Mouse (Mus musculus): ENCODE results near the gene Hs1bp3. TPM values are rescaled to one million over a fixed set of nuclear protein-coding genes. Genes with fewer than 3 reads are reported as not detected.

Hs1bp3 gene
- polyA plus RNA-seq, 1 experiment from 2014 or later: 15.7 TPM

DNA sequence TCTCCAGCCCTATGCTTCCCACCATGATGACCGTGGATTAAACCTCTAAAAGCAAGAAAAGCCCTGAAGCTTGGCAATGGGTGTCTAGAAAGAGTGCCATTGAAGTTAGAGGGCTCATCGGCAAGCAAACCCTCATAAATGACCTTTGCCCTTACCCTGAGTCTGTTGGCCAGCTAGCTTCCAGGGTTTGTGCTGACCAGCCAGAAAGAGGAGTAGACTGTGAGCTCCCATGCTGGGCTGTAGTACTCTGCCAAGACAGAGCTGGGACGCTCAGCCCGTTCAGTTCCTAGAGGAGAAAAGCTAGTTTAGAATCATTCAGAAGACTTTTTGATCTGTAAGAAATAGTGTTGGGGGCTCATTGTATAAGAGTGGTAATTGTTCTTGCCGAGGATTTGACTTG, 60.5 kb downstream of the Hs1bp3 start:
- 87% methylated on average over 5 of the region's 5 CpGs for WGBS
- H3K36me3 ChIP-seq (ENCODE audit: control insufficient read depth, insufficient read depth, low read length): no peaks in the 10 kb centered on the region
- no peaks in the 10 kb centered on the region for H3K27me3 ChIP-seq (ENCODE audit: control insufficient read depth, insufficient read depth, low read length)
- ATAC-seq (ENCODE audit: insufficient read depth, low FRiP score): no peak
- H3K9me3 ChIP-seq (replicated peaks; ENCODE audit: control insufficient read depth, low read length): no peaks in the 10 kb centered on the region
- no peak overlapping the region for H3K4me2 ChIP-seq (ENCODE audit: low read depth, low read length)
- no peak overlapping the region for H3K4me3 ChIP-seq (replicated peaks; ENCODE audit: low read length)
- H3K4me1 ChIP-seq (ENCODE audit: control insufficient read depth, insufficient read depth, low read length): no peaks in the 10 kb centered on the region
- H3K27ac ChIP-seq (ENCODE audit: low read length): no peak overlapping the region
- no peak overlapping the region for H3K9ac ChIP-seq (ENCODE audit: low read length)

DNA sequence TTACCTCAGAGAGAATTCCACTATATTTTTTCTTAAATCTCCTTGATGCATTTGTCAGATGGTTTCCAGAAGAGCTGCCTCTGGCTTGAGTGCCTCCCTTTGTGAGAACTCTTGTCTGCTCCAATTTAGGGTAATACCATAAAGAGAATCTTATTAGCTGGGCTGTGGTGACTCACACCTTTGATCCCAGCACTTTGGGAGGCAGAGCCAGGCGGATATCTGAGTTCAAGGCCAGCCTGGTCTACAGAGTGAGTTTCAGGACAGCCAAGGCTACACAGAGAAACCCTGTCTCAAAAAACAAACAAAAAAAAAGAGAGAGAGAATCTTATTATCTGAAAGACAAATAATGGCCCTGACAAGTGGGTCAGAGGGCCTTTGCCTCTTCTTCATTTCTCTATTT, 63.9 kb downstream of the Hs1bp3 start:
- Histone ChIP-seq H3K36me3 (ENCODE audit: control insufficient read depth, insufficient read depth, low read length) (no peaks in the 10 kb centered on the region), H3K9ac (ENCODE audit: low read length) (no peak overlapping the region), H3K27me3 (ENCODE audit: control insufficient read depth, insufficient read depth, low read length) (no peaks in the 10 kb centered on the region), H3K9me3 (replicated peaks; ENCODE audit: control insufficient read depth, low read length) (no peaks in the 10 kb centered on the region), H3K4me2 (ENCODE audit: low read depth, low read length) (no peak overlapping the region), H3K4me1 (ENCODE audit: control insufficient read depth, insufficient read depth, low read length) (peaks cover 5% of the 10 kb centered on the region; the same call in 1 of the 2 replicates), H3K4me3 (replicated peaks; ENCODE audit: low read length) (no peak overlapping the region), H3K27ac (ENCODE audit: low read length) (no peak overlapping the region)
- WGBS: 81% methylated on average over 1 of the region's 1 CpGs
- no peak for ATAC-seq (ENCODE audit: insufficient read depth, low FRiP score)

DNA sequence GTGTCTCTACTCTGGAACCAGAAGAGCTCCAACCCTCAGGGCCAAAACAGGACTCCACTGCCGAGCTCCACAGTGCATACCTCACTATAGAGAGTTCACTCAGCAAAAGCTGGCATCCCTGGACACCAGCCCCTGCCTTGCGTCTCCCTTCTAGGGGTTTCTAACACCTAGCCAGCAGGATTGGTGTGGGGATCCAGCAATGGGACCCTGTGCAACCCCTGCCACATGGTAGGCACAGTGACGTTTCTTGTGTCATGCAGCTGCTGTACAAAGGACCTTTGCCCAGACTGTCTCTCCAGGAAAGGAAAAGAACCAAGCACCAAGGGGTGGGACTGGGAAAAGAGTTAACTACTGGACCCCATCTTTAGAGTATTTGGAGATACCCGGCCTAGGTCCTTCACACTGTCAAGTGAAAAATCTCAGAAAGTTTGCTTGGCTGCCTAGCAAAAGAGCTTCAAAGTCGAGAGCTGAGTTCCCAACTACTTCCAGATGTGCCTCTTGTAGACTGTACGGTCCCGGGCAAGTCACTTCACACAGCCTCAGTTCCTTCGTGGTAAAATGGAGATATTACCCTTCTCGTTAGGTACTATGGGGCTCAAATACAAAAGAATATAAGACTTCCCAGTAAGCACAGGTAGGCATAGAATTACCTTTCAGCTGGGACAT, 64.9 kb downstream of the Hs1bp3 start:
- Histone ChIP-seq H3K27ac (ENCODE audit: low read length) (no peak overlapping the region), H3K27me3 (ENCODE audit: control insufficient read depth, insufficient read depth, low read length) (no peaks in the 10 kb centered on the region), H3K9ac (ENCODE audit: low read length) (no peak overlapping the region), H3K4me1 (ENCODE audit: control insufficient read depth, insufficient read depth, low read length) (peaks cover 5% of the 10 kb centered on the region; the same call in 1 of the 2 replicates), H3K4me3 (replicated peaks; ENCODE audit: low read length) (no peak overlapping the region), H3K9me3 (replicated peaks; ENCODE audit: control insufficient read depth, low read length) (no peaks in the 10 kb centered on the region), H3K4me2 (ENCODE audit: low read depth, low read length) (no peak overlapping the region), H3K36me3 (ENCODE audit: control insufficient read depth, insufficient read depth, low read length) (no peaks in the 10 kb centered on the region)
- no peak for ATAC-seq (ENCODE audit: insufficient read depth, low FRiP score)
- WGBS: 73% methylated on average over 9 of the region's 9 CpGs

DNA sequence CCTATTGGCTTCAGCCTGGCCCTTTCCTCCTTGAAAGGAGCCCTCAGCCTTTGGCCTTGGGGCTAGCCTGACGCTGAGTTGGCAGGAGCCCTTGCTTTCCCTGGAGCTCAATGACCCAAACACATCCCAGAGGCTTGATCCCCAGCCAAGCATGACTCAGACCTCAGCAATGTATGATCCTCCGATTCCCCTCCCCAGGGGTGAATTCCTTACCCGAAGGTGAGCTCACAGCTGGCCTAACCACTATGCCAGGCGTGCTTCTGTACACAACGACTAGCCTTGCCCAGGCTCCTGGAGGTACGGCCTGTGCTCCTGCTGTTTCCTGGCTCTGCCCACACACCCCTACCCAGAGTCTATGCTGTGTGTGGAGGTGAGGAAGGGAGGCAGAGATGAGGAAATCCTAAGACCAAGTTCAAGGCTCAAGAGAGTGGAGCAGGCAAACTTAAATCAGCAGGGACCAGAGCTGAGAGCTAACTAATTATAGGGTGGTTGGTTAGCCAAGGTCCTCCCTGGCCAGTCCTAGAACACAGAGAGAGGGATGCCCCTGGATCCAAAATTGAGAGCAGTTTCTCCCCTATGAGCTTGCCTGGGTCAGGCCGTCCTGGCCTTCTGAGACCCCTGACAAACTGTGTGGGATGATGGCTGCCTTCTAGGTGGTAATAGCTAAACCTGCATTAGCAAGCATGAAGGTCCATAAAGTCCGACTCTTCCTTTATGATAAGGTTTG, 66.7 kb downstream of the Hs1bp3 start:
- whole genome bisulfite sequencing: 43% methylated on average over 8 of the region's 8 CpGs

DNA sequence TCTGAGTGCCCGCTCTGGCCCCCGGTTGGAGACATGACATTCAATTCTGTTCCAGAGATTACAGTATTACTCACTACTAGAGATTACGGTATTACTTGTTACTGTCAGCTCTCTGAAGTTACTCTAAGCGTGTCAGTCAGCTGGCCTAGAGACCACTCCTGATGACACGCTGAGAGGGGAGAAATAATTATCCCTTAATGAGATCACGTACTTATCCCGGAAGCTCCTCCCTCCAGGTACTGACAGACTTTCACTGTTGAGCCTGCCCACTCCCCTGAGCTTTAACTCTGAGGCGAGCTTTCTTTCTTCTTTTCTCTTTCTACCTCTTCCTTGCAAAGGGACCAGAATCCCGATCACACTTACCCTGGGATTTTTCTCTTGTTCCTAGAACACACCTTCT, 67.7 kb downstream of the Hs1bp3 start:
- no peak for ATAC-seq (ENCODE audit: insufficient read depth, low FRiP score)
- no peak overlapping the region for H3K4me2 ChIP-seq (ENCODE audit: low read depth, low read length)
- no peaks in the 10 kb centered on the region for H3K27me3 ChIP-seq (ENCODE audit: control insufficient read depth, insufficient read depth, low read length)
- peaks cover 8% of the 10 kb centered on the region; the same call in 1 of the 2 replicates for H3K4me1 ChIP-seq (ENCODE audit: control insufficient read depth, insufficient read depth, low read length)
- WGBS: 63% methylated on average over 9 of the region's 9 CpGs
- no peaks in the 10 kb centered on the region for H3K9me3 ChIP-seq (replicated peaks; ENCODE audit: control insufficient read depth, low read length)
- no peak overlapping the region for H3K9ac ChIP-seq (ENCODE audit: low read length)
- no peaks in the 10 kb centered on the region for H3K36me3 ChIP-seq (ENCODE audit: control insufficient read depth, insufficient read depth, low read length)
- no peak overlapping the region for H3K4me3 ChIP-seq (replicated peaks; ENCODE audit: low read length)
- no peak overlapping the region for H3K27ac ChIP-seq (ENCODE audit: low read length)

More for the DNA sequence above, 66.7 kb downstream of the Hs1bp3 start:
- Histone ChIP-seq H3K27ac (ENCODE audit: low read length) (0 out of 2 replicates have a peak overlapping the region, but pooled peaks have one; percentile 11), H3K4me2 (ENCODE audit: low read depth, low read length) (no peak overlapping the region), H3K27me3 (ENCODE audit: control insufficient read depth, insufficient read depth, low read length) (no peaks in the 10 kb centered on the region), H3K9ac (ENCODE audit: low read length) (no peak overlapping the region), H3K4me1 (ENCODE audit: control insufficient read depth, insufficient read depth, low read length) (peaks cover 8% of the 10 kb centered on the region; the same call in 1 of the 2 replicates), H3K4me3 (replicated peaks; ENCODE audit: low read length) (no peak overlapping the region), H3K9me3 (replicated peaks; ENCODE audit: control insufficient read depth, low read length) (no peaks in the 10 kb centered on the region), H3K36me3 (ENCODE audit: control insufficient read depth, insufficient read depth, low read length) (no peaks in the 10 kb centered on the region)
- peak; percentile 85 for ATAC-seq (ENCODE audit: insufficient read depth, low FRiP score)

DNA sequence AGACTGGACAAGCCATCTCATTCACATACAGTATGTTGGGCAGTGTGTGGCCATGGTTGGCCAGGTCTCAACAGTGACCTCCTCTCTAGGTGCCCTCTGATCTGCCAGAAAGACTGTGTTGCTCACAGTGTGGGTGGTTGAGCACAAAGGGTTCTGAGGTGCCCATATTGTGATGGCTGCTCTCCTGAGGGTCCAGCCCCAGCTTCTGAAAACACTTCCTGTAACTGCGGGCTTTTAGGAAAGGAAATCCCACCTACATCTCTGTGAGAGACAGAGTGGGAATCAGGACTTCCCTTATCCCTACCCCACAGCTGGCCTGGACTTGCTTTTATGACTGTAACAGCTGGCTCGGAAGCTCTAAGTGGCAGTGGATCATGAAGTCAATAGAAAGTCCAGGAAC, 68.7 kb downstream of the Hs1bp3 start:
- Histone ChIP-seq H3K27me3 (ENCODE audit: control insufficient read depth, insufficient read depth, low read length) (no peaks in the 10 kb centered on the region), H3K4me1 (ENCODE audit: control insufficient read depth, insufficient read depth, low read length) (peaks cover 15% of the 10 kb centered on the region; the same call in 1 of the 2 replicates), H3K27ac (ENCODE audit: low read length) (no peak overlapping the region), H3K36me3 (ENCODE audit: control insufficient read depth, insufficient read depth, low read length) (no peaks in the 10 kb centered on the region), H3K9me3 (replicated peaks; ENCODE audit: control insufficient read depth, low read length) (no peaks in the 10 kb centered on the region), H3K4me3 (replicated peaks; ENCODE audit: low read length) (no peak overlapping the region), H3K9ac (ENCODE audit: low read length) (no peak overlapping the region), H3K4me2 (ENCODE audit: low read depth, low read length) (no peak overlapping the region)
- ATAC-seq (ENCODE audit: insufficient read depth, low FRiP score): no peak
- 62% methylated on average over 2 of the region's 2 CpGs for WGBS

DNA sequence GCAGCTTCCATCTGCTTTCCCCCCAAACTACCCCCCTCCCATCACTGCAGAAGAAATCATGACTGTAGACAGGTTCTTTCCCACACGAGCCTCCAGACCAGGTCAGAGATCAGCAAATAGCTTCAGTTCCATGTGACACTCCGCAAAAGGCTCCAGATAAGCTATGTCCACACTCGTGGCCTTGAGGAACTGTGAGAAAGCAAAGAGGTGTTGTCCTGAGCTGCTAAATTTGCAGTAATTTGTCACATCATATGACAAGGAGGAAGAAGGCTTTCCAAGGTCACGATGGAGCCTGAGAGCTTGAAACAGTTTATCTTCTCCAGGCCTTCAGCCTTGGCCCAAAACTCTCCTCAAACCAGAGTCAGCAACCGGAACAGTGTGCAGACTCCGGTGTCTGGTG, 70.6 kb downstream of the Hs1bp3 start:
- Histone ChIP-seq H3K9ac (ENCODE audit: low read length) (no peak overlapping the region), H3K36me3 (ENCODE audit: control insufficient read depth, insufficient read depth, low read length) (no peaks in the 10 kb centered on the region), H3K4me2 (ENCODE audit: low read depth, low read length) (no peak overlapping the region), H3K27ac (ENCODE audit: low read length) (no peak overlapping the region), H3K4me1 (ENCODE audit: control insufficient read depth, insufficient read depth, low read length) (peaks cover 15% of the 10 kb centered on the region; the same call in 1 of the 2 replicates), H3K27me3 (ENCODE audit: control insufficient read depth, insufficient read depth, low read length) (no peaks in the 10 kb centered on the region), H3K4me3 (replicated peaks; ENCODE audit: low read length) (no peak overlapping the region), H3K9me3 (replicated peaks; ENCODE audit: control insufficient read depth, low read length) (no peaks in the 10 kb centered on the region)
- ATAC-seq (ENCODE audit: insufficient read depth, low FRiP score): no peak
- 51% methylated on average over 6 of the region's 6 CpGs for WGBS

DNA sequence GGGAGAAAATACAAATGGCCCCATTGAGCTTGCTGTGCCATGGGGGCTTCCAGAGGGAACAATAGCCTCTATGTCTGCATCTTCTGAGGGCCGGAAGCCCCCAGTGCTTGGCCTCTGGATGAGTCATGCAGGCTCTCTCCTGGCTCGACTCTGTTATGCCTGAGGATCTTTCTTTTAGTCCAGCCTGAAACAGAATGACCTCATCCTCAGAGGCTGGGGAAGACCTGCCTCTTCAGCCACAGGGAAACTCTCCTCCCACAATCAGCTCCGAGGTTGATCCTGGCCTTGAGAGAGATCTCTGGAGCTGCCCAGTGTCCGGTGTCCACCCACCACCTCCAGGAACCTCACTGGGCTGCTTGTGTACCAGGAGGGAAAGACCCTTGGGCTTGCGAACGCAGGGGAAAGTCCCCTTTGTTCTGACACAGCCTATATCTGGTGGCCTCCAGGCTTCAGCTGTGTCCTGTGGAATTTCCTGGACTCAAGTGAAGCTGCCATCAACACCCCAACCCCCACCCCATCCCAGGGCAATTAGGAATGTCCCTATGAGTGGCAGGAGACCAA, 73.3 kb downstream of the Hs1bp3 start:
- H3K4me1 ChIP-seq (ENCODE audit: control insufficient read depth, insufficient read depth, low read length): peaks cover 10% of the 10 kb centered on the region; the same call in 1 of the 2 replicates
- no peak overlapping the region for H3K4me2 ChIP-seq (ENCODE audit: low read depth, low read length)
- H3K27me3 ChIP-seq (ENCODE audit: control insufficient read depth, insufficient read depth, low read length): no peaks in the 10 kb centered on the region
- peak; percentile 82 for ATAC-seq (ENCODE audit: insufficient read depth, low FRiP score)
- no peaks in the 10 kb centered on the region for H3K36me3 ChIP-seq (ENCODE audit: control insufficient read depth, insufficient read depth, low read length)
- H3K27ac ChIP-seq (ENCODE audit: low read length): peak overlapping the region; percentile 66
- WGBS: 53% methylated on average over 6 of the region's 6 CpGs
- H3K4me3 ChIP-seq (replicated peaks; ENCODE audit: low read length): no peak overlapping the region
- no peak overlapping the region for H3K9ac ChIP-seq (ENCODE audit: low read length)
- no peaks in the 10 kb centered on the region for H3K9me3 ChIP-seq (replicated peaks; ENCODE audit: control insufficient read depth, low read length)

DNA sequence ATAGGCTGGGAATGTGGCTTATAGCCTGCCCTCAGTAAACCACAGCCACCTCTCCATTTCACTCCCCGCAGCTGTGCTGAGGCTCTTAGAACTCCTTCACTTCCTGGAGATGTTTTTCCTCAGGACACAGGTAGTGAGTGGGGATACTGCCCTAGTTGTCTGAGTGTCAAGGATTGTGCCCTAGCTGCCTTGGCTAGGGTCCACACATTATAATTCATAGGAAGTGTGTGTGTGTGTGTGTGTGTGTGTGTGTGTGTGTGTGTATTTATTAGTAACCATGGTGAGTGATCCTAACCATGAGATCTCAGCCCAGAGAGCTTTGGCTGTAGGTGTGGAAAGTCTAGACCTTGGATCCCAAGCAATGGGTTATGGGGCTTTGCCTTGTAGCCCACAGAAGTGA, 74.0 kb downstream of the Hs1bp3 start:
- 0 out of 2 replicates have a peak, but pooled peaks have one; percentile 4 for ATAC-seq (ENCODE audit: insufficient read depth, low FRiP score)
- 79% methylated on average over 1 of the region's 1 CpGs for WGBS

More for the DNA sequence above, 74.0 kb downstream of the Hs1bp3 start:
- H3K4me1 ChIP-seq (ENCODE audit: control insufficient read depth, insufficient read depth, low read length): peaks cover 10% of the 10 kb centered on the region; the same call in 1 of the 2 replicates
- H3K9me3 ChIP-seq (replicated peaks; ENCODE audit: control insufficient read depth, low read length): no peaks in the 10 kb centered on the region
- H3K27me3 ChIP-seq (ENCODE audit: control insufficient read depth, insufficient read depth, low read length): no peaks in the 10 kb centered on the region
- no peaks in the 10 kb centered on the region for H3K36me3 ChIP-seq (ENCODE audit: control insufficient read depth, insufficient read depth, low read length)
- no peak overlapping the region for H3K4me2 ChIP-seq (ENCODE audit: low read depth, low read length)
- no peak overlapping the region for H3K9ac ChIP-seq (ENCODE audit: low read length)
- H3K4me3 ChIP-seq (replicated peaks; ENCODE audit: low read length): no peak overlapping the region
- H3K27ac ChIP-seq (ENCODE audit: low read length): peak overlapping the region; percentile 44; the same call in 1 of the 2 replicates

All from stomach, embryonic 16.5 days (tissue).